Mouse (Mus musculus): ENCODE measurements around the gene Entpd1. TPM values are rescaled to one million over a fixed set of nuclear protein-coding genes. Genes with fewer than 3 reads are reported as not detected.
A peak's percentile ranks its signal among the peaks of the same experiment; 100 is the strongest.

The Entpd1 gene
- polyA plus RNA-seq, 1 experiment from 2014 or later = 8.6 TPM

- Histone ChIP-seq H3K36me3 (no peaks in the 10 kb centered on the region), H3K4me2 (replicated peaks) (peak overlapping the region; percentile 41), H3K9ac (replicated peaks) (peak overlapping the region; percentile 45), H3K9me3 (no peaks in the 10 kb centered on the region), H3K4me1 (peaks cover 14% of the 10 kb centered on the region), H3K4me3 (peak overlapping the region; percentile 14), H3K27ac (replicated peaks) (peak overlapping the region; percentile 88), H3K27me3 (no peaks in the 10 kb centered on the region)
- 14% methylated on average over 17 of the region's 17 CpGs for WGBS
- ATAC-seq (replicated peaks) = peak; percentile 93
Measured at GRCm38 (mm10) chr19:40736680-40737512, 124.7 kb downstream of the Entpd1 start.

- no peaks in the 10 kb centered on the region for H3K9me3 ChIP-seq
- peaks cover 14% of the 10 kb centered on the region for H3K4me1 ChIP-seq
- 72% methylated on average over 5 of the region's 5 CpGs for WGBS
- H3K9ac ChIP-seq (replicated peaks) = peak overlapping the region; percentile 45; the same call in 1 of the 2 replicates
- no peak for ATAC-seq (replicated peaks)
- no peaks in the 10 kb centered on the region for H3K36me3 ChIP-seq
- H3K4me3 ChIP-seq = peak overlapping the region; percentile 14; the same call in 1 of the 2 replicates
- no peaks in the 10 kb centered on the region for H3K27me3 ChIP-seq
- H3K27ac ChIP-seq (replicated peaks) = peak overlapping the region; percentile 88
- peak overlapping the region; percentile 41 for H3K4me2 ChIP-seq (replicated peaks)
Measured at GRCm38 (mm10) chr19:40737613-40738012, 125.4 kb downstream of the Entpd1 start.

GRCm38 (mm10) chr19:40738683-40739324, 126.6 kb downstream of the Entpd1 start:
- Histone ChIP-seq H3K4me3 (no peak overlapping the region), H3K27ac (replicated peaks) (no peak overlapping the region), H3K36me3 (no peaks in the 10 kb centered on the region), H3K27me3 (no peaks in the 10 kb centered on the region), H3K4me1 (peaks cover 14% of the 10 kb centered on the region), H3K4me2 (replicated peaks) (no peak overlapping the region), H3K9ac (replicated peaks) (no peak overlapping the region), H3K9me3 (no peaks in the 10 kb centered on the region)
- WGBS = 92% methylated on average over 13 of the region's 13 CpGs
- no peak for ATAC-seq (replicated peaks)

GRCm38 (mm10) chr19:40746603-40747002, 134.4 kb downstream of the Entpd1 start:
- no peak overlapping the region for H3K9ac ChIP-seq (replicated peaks)
- H3K27ac ChIP-seq (replicated peaks) = peak overlapping the region; percentile 59; the same call in 1 of the 2 replicates
- H3K36me3 ChIP-seq = no peaks in the 10 kb centered on the region
- H3K4me2 ChIP-seq (replicated peaks) = no peak overlapping the region
- H3K27me3 ChIP-seq = no peaks in the 10 kb centered on the region
- H3K9me3 ChIP-seq = no peaks in the 10 kb centered on the region
- no peak overlapping the region for H3K4me3 ChIP-seq
- ATAC-seq (replicated peaks) = peak; percentile 84
- H3K4me1 ChIP-seq = no peaks in the 10 kb centered on the region
- 43% methylated on average over 4 of the region's 4 CpGs for WGBS

- Histone ChIP-seq H3K9ac (replicated peaks) (no peak within 1 kb of the TSS), H3K27me3 (no peaks in the 10 kb centered on the region), H3K36me3 (no peaks in the 10 kb centered on the region), H3K4me1 (no peaks in the 10 kb centered on the region), H3K4me3 (no peak within 1 kb of the TSS), H3K9me3 (no peaks in the 10 kb centered on the region), H3K27ac (replicated peaks) (peak within 1 kb of the TSS; percentile 59), H3K4me2 (replicated peaks) (no peak within 1 kb of the TSS)
- WGBS = 69% methylated on average over 16 of the region's 17 CpGs
- no peak for ATAC-seq (replicated peaks)
Measured at GRCm38 (mm10) chr19:40748559-40748958, 136.4 kb downstream of the Entpd1 start, which contains the start of gene Cc2d2b. Cc2d2b (plus strand) TSS chr19:40748753.

GRCm38 (mm10) chr19:40754311-40754710, 142.1 kb downstream of the Entpd1 start:
- H3K27ac ChIP-seq (replicated peaks) = no peak overlapping the region
- H3K4me2 ChIP-seq (replicated peaks) = no peak overlapping the region
- no peaks in the 10 kb centered on the region for H3K27me3 ChIP-seq
- H3K4me1 ChIP-seq = peaks cover 3% of the 10 kb centered on the region; the same call in 1 of the 2 replicates
- 70% methylated on average over 2 of the region's 2 CpGs for WGBS
- no peak for ATAC-seq (replicated peaks)
- no peak overlapping the region for H3K4me3 ChIP-seq
- H3K9ac ChIP-seq (replicated peaks) = no peak overlapping the region
- no peaks in the 10 kb centered on the region for H3K36me3 ChIP-seq
- H3K9me3 ChIP-seq = no peaks in the 10 kb centered on the region

- Histone ChIP-seq H3K4me2 (replicated peaks) (no peak overlapping the region), H3K36me3 (no peaks in the 10 kb centered on the region), H3K27me3 (no peaks in the 10 kb centered on the region), H3K9me3 (no peaks in the 10 kb centered on the region), H3K27ac (replicated peaks) (no peak overlapping the region), H3K9ac (replicated peaks) (no peak overlapping the region), H3K4me3 (no peak overlapping the region), H3K4me1 (peaks cover 2% of the 10 kb centered on the region; the same call in 1 of the 2 replicates)
- no peak for ATAC-seq (replicated peaks)
- WGBS = 65% methylated on average over 2 of the region's 2 CpGs
Measured at GRCm38 (mm10) chr19:40760071-40760470, 147.9 kb downstream of the Entpd1 start.

- 0 out of 2 replicates have a peak, but pooled peaks have one; percentile 66 for ATAC-seq (replicated peaks)
- Histone ChIP-seq H3K9me3 (no peaks in the 10 kb centered on the region), H3K36me3 (no peaks in the 10 kb centered on the region), H3K9ac (replicated peaks) (peak overlapping the region; percentile 12; the same call in 1 of the 2 replicates), H3K4me1 (no peaks in the 10 kb centered on the region), H3K27ac (replicated peaks) (no peak overlapping the region), H3K27me3 (no peaks in the 10 kb centered on the region), H3K4me2 (replicated peaks) (peak overlapping the region; percentile 36), H3K4me3 (peak overlapping the region; percentile 23)
- 31% methylated on average over 22 of the region's 22 CpGs for WGBS
Measured at GRCm38 (mm10) chr19:40762023-40762759, 150.0 kb downstream of the Entpd1 start.

- no peak for ATAC-seq (replicated peaks)
- Histone ChIP-seq H3K9ac (replicated peaks) (no peak overlapping the region), H3K4me2 (replicated peaks) (no peak overlapping the region), H3K36me3 (no peaks in the 10 kb centered on the region), H3K27ac (replicated peaks) (no peak overlapping the region), H3K4me3 (no peak overlapping the region), H3K4me1 (no peaks in the 10 kb centered on the region), H3K9me3 (no peaks in the 10 kb centered on the region), H3K27me3 (no peaks in the 10 kb centered on the region; the same call in 1 of the 2 replicates)
- 87% methylated on average over 2 of the region's 2 CpGs for whole genome bisulfite sequencing
Measured at GRCm38 (mm10) chr19:40767189-40767588, 155.0 kb downstream of the Entpd1 start.

GRCm38 (mm10) chr19:40769341-40769770, 157.2 kb downstream of the Entpd1 start:
- Histone ChIP-seq H3K9ac (replicated peaks) (no peak overlapping the region), H3K36me3 (no peaks in the 10 kb centered on the region), H3K4me2 (replicated peaks) (no peak overlapping the region), H3K4me1 (no peaks in the 10 kb centered on the region), H3K27ac (replicated peaks) (no peak overlapping the region), H3K9me3 (no peaks in the 10 kb centered on the region), H3K4me3 (no peak overlapping the region), H3K27me3 (no peaks in the 10 kb centered on the region; the same call in 1 of the 2 replicates)
- no peak for ATAC-seq (replicated peaks)
- 46% methylated on average over 7 of the region's 7 CpGs for WGBS

GRCm38 (mm10) chr19:40788004-40788714, 176.0 kb downstream of the Entpd1 start:
- Histone ChIP-seq H3K4me1 (no peaks in the 10 kb centered on the region), H3K27me3 (no peaks in the 10 kb centered on the region), H3K27ac (replicated peaks) (no peak overlapping the region), H3K9ac (replicated peaks) (no peak overlapping the region), H3K9me3 (no peaks in the 10 kb centered on the region), H3K36me3 (no peaks in the 10 kb centered on the region), H3K4me2 (replicated peaks) (no peak overlapping the region), H3K4me3 (no peak overlapping the region)
- 74% methylated on average over 15 of the region's 15 CpGs for WGBS
- no peak for ATAC-seq (replicated peaks)
